In genomic region chr13:47916456-47916855, GRCm38 (mm10) we compare ENCODE assay signal across 8 mouse cellular contexts.
DNase-seq lines count a peak whose midpoint lies in the region.

No protein-coding gene starts in this region.

- DNase-seq in heart, postnatal 10 days, result peak; percentile 55 to 58
- DNase-seq in heart, adult 9 months (ENCODE audit: low spot score in 2 of 2), result no peak
- DNase-seq in adipocyte (ENCODE audit: low spot score) (peak; percentile 9), liver (no peak)
- peak; percentile 93 to 96 for DNase-seq in cerebellum, postnatal 14 days
- peak; percentile 66 to 77 for DNase-seq in left cerebral cortex, postnatal 14 days (ENCODE audit: low spot score in 2 of 2)
- DNase-seq in urinary bladder, adult 18-20 months (ENCODE audit: low spot score in 2 of 2), result no peak
- no peak for DNase-seq in thymus, adult 18-20 months

- intact Hi-C loops in heart, postnatal 10 days (cut with DNase I), result no loop called here
- intact Hi-C loops in left cerebral cortex, postnatal 14 days (cut with DNase I), result no loop called here

Comparison
In these comparisons a context has a peak if more than half of its experiments do, and no peak if none do; other contexts are left out.
1. DNase-seq: peak in heart, postnatal 10 days (2 of 2), adipocyte (single experiment), cerebellum, postnatal 14 days (2 of 2) and left cerebral cortex, postnatal 14 days (2 of 2); none in heart, adult 9 months (0 of 2), liver (single experiment), urinary bladder, adult 18-20 months (0 of 2) and thymus, adult 18-20 months (0 of 2).